Mouse (Mus musculus): ENCODE measurements around the gene A730009L09Rik.

DNA sequence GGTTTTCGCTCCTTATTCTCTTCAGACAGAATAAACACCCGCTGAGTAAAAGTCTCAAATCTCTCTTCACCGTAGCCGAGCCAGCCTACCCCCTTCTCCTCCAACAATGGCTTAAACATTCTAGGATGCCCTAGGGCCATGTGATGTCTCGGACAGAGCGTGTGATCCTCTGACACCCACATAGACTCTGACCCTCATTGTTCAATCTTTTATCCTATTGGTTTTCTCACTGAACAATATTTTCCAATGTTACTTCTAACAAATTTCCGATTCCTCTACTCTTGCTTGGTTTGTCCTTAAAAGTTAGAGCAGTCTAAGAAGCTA lies 45.3 kb downstream of the A730009L09Rik start:
- no peak for TF ChIP-seq CTCF (IDR thresholded peaks at IDR 0.05; ENCODE audit: extremely low read depth, insufficient read length, insufficient replicate concordance, low read depth, low read length)
- TF ChIP-seq POLR2A (IDR thresholded peaks at IDR 0.05; ENCODE audit: low read depth, low read length), result no peak
